Mouse (Mus musculus) urinary bladder, postnatal 36 days (tissue): ENCODE data around the gene Acot8.
A peak's percentile ranks its signal among the peaks of the same experiment; 100 is the strongest.
"Not testable (repeated sequence)": the region's sequence is repeated elsewhere in the genome, so short reads cannot be mapped to it uniquely, and the experiment has no call there.

Experiments
- DNase-seq, 2 experiments: peaks; one replicate each; pipeline ENCODE4 v3.0.0; 2022; ENCODE audit warnings: low spot score in 2 of 2, mixed read lengths in 1 of 2

Acot8 gene

GRCm38 (mm10) chr2:164813557-164813956 lies 8.9 kb upstream of the Acot8 start:
- no peak for DNase-seq

GRCm38 (mm10) chr2:164806614-164807013 lies 1.9 kb upstream of the Acot8 start:
- no peak for DNase-seq

- no peak for DNase-seq
These were observed 643 bp upstream of the Acot8 start for GRCm38 (mm10) chr2:164805332-164805718.

GRCm38 (mm10) chr2:164803921-164804313 lies 765 bp downstream of the Acot8 start:
- no peak for DNase-seq

- DNase-seq = no peak
These were observed 1.3 kb downstream of the Acot8 start for GRCm38 (mm10) chr2:164803201-164803920.

GRCm38 (mm10) chr2:164800252-164801004 lies 4.3 kb downstream of the Acot8 start:
- DNase-seq = no peak

- not testable (repeated sequence) for DNase-seq
These were observed 6.1 kb downstream of the Acot8 start for GRCm38 (mm10) chr2:164798554-164798953.

GRCm38 (mm10) chr2:164795868-164796267 lies 8.8 kb downstream of the Acot8 start:
- no peak for DNase-seq

GRCm38 (mm10) chr2:164794293-164794692 lies 10.4 kb downstream of the Acot8 start:
- peak in 1 of 2 experiments; percentile 74 for DNase-seq

- no peak for DNase-seq
These were observed 10.9 kb downstream of the Acot8 start for GRCm38 (mm10) chr2:164793772-164794171.

- DNase-seq = no peak
These were observed 11.4 kb downstream of the Acot8 start for GRCm38 (mm10) chr2:164793236-164793635.

- DNase-seq = no peak
These were observed 12.1 kb downstream of the Acot8 start for GRCm38 (mm10) chr2:164792400-164793190.

- DNase-seq = no peak
These were observed 12.8 kb downstream of the Acot8 start for GRCm38 (mm10) chr2:164791841-164792261.

- peak in 1 of 2 experiments; percentile 49 for DNase-seq
These were observed 14.2 kb downstream of the Acot8 start for GRCm38 (mm10) chr2:164790451-164790850.

GRCm38 (mm10) chr2:164788411-164788810 lies 16.3 kb downstream of the Acot8 start:
- DNase-seq = no peak

- DNase-seq = no peak
These were observed 16.9 kb downstream of the Acot8 start for GRCm38 (mm10) chr2:164787779-164788178.

GRCm38 (mm10) chr2:164787032-164787431 lies 17.6 kb downstream of the Acot8 start:
- DNase-seq = no peak

- DNase-seq = no peak
These were observed 18.2 kb downstream of the Acot8 start for GRCm38 (mm10) chr2:164786388-164786885.

- DNase-seq = peak; percentile 83 to 93
These were observed 18.9 kb downstream of the Acot8 start, which contains the start of gene Snx21 for GRCm38 (mm10) chr2:164785481-164786387. Snx21 (plus strand) TSS chr2:164785823.

- DNase-seq = no peak
These were observed 19.7 kb downstream of the Acot8 start for GRCm38 (mm10) chr2:164784869-164785420.
